Mouse (Mus musculus) layer of hippocampus, adult 18-20 months (tissue): ENCODE measurements at regions not wholly inside any gene's neighbourhood (a gene's known extent, or its start where the extent isn't known, plus 50 kb on each side); places are given as distances from the start of the nearest gene placed in this dataset.

Experiments used
- DNase-seq, 2 experiments: peaks; one replicate each; pipeline ENCODE4 v3.0.0; 2022; ENCODE audit warnings: low spot score in 2 of 2

GRCm38 (mm10) chr1:67359824-67360223 lies 237.0 kb downstream of the Cps1 start:
- peak in 1 of 2 experiments; percentile 7 for DNase-seq

GRCm38 (mm10) chr1:67366038-67366437 lies 243.2 kb downstream of the Cps1 start:
- DNase-seq: no peak

- no peak for DNase-seq
These were observed 243.7 kb downstream of the Cps1 start for GRCm38 (mm10) chr1:67366485-67366884.

- DNase-seq: no peak
These were observed 259.5 kb downstream of the Cps1 start for GRCm38 (mm10) chr1:67382366-67382765.

- no peak for DNase-seq
These were observed 262.6 kb downstream of the Cps1 start for GRCm38 (mm10) chr1:67385377-67385776.

- DNase-seq: no peak
These were observed 264.1 kb downstream of the Cps1 start for GRCm38 (mm10) chr1:67386877-67387276.

GRCm38 (mm10) chr1:67397757-67398446 lies 275.1 kb downstream of the Cps1 start:
- DNase-seq: peak in 1 of 2 experiments; percentile 26

- no peak for DNase-seq
These were observed 286.7 kb downstream of the Cps1 start for GRCm38 (mm10) chr1:67409531-67409930.

GRCm38 (mm10) chr1:67417196-67417595 lies 294.4 kb downstream of the Cps1 start:
- no peak for DNase-seq

GRCm38 (mm10) chr1:67428398-67428797 lies 305.6 kb downstream of the Cps1 start:
- DNase-seq: no peak

- no peak for DNase-seq
These were observed 328.0 kb downstream of the Cps1 start for GRCm38 (mm10) chr1:67450831-67451230.

- no peak for DNase-seq
These were observed 341.4 kb downstream of the Cps1 start for GRCm38 (mm10) chr1:67464203-67464602.

GRCm38 (mm10) chr1:67465527-67465926 lies 342.7 kb downstream of the Cps1 start:
- no peak for DNase-seq

- DNase-seq: no peak
These were observed 354.2 kb downstream of the Cps1 start for GRCm38 (mm10) chr1:67477006-67477405.

- peak in 1 of 2 experiments; percentile 32 for DNase-seq
These were observed 355.1 kb downstream of the Cps1 start for GRCm38 (mm10) chr1:67477966-67478365.

GRCm38 (mm10) chr1:67481974-67482373 lies 359.1 kb downstream of the Cps1 start:
- DNase-seq: no peak

- DNase-seq: peak in 1 of 2 experiments; percentile 6
These were observed 381.3 kb downstream of the Cps1 start for GRCm38 (mm10) chr1:67504140-67504539.

GRCm38 (mm10) chr1:67505746-67506145 lies 382.9 kb downstream of the Cps1 start:
- peak; percentile 25 to 66 for DNase-seq

- DNase-seq: no peak
These were observed 395.5 kb downstream of the Cps1 start for GRCm38 (mm10) chr1:67518295-67518694.

GRCm38 (mm10) chr1:67558728-67559127 lies 435.9 kb downstream of the Cps1 start:
- no peak for DNase-seq

GRCm38 (mm10) chr1:67559179-67559578 lies 436.4 kb downstream of the Cps1 start:
- DNase-seq: peak in 1 of 2 experiments; percentile 7

GRCm38 (mm10) chr1:67571616-67572015 lies 448.8 kb downstream of the Cps1 start:
- no peak for DNase-seq

- DNase-seq: no peak
These were observed 456.9 kb downstream of the Cps1 start for GRCm38 (mm10) chr1:67579732-67580131.
